In the genomic region with DNA sequence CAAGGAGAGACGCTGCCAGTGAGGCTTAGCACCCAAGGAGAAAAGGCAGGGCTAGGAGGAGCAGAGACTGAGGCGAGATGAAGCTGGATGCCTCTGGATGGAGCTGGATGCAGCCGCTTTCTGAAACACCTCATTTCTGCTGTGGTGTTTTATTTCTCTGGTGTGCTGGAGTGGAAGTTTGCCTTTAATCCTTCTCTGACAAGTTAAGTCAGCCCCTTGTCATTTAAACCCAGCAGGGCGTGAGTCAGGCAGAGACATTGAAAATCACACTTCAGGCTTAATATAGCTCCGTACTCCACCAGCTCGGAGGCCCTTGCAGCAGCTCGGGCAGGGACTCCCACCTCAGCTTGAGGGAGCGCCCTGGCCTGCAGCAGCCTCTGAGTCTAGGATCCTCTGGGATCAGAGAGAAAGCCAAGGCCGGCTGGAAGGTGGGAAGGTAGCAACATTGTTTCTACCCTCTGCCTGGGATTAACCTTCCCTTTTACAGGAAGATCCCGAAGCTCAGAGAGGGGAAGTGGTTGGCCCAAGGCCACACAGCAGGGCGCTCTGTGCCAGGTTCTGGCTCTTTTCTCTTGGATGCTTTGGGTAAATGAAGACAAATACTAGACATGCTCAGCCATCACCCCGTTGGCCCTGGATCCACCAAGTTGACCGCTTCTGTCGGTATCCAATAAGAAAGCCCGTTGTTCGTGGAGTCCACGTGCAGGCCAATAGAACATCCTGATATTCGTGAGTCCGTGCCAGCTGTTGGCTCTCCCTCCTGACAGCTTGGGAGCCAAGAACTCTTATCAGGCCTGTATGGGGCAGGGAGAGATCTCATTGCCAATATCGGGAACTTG, we compare ENCODE assay signal across 9 mouse cellular contexts.
DNase-seq lines count a peak whose midpoint lies in the region; ATAC-seq and TF ChIP-seq lines count a peak whose summit lies in the region.
"Had no signal": no experiment of that assay in that cellular context is flagged by ENCODE, and none has a peak within 500 bp of the region (broad histone marks: within the 10 kb centered on the region; RNA-seq: fewer than 3 reads in every experiment).

No protein-coding gene starts in this region.

- DNase-seq in hindbrain, embryonic 14.5 days (ENCODE audit: low spot score): no peak
- no peak for DNase-seq in hindbrain, embryonic 10.5 days (ENCODE audit: low spot score)
- no peak for DNase-seq in ES-E14 (ENCODE audit: low read depth, low spot score)
- peak; percentile 47 for DNase-seq in layer of hippocampus, adult 9-11 months
- no peak for DNase-seq in embryo, embryonic 9.5 days (ENCODE audit: extremely low spot score)
- no peak for DNase-seq in adrenal gland, adult 2 months
- DNase-seq: liver, embryonic 13.5 days had no signal

- no peak for TF ChIP-seq POLR2A in cortical plate, adult 2 months (IDR thresholded peaks at IDR 0.05; ENCODE audit: extremely low read depth, insufficient read depth, low read length)

- 69% methylated on average over 20 of the region's 20 CpGs for WGBS in hindbrain, embryonic 14.5 days
- WGBS in hindbrain, embryonic 10.5 days: 78% methylated on average over 20 of the region's 20 CpGs

- no peak overlapping the region for H3K4me2 ChIP-seq in hindbrain, embryonic 14.5 days (replicated peaks)
- H3K4me2 ChIP-seq: liver, embryonic 13.5 days had no signal

- no peak for TF ChIP-seq CTCF in cortical plate, adult 2 months (IDR thresholded peaks at IDR 0.05; ENCODE audit: extremely low read depth, insufficient read depth, low read length)

- H3K9ac ChIP-seq in hindbrain, embryonic 14.5 days: no peak overlapping the region
- H3K9ac ChIP-seq in ES-E14 (ENCODE audit: insufficient read depth, low read depth, low read length, poor library complexity, severe bottlenecking): peak overlapping the region; percentile 39; the same call in 1 of the 2 replicates
- H3K9ac ChIP-seq: liver, embryonic 13.5 days had no signal

- H3K4me3 ChIP-seq in hindbrain, embryonic 14.5 days (replicated peaks; ENCODE audit: low read length): no peak overlapping the region
- no peak overlapping the region for H3K4me3 ChIP-seq in hindbrain, embryonic 10.5 days
- no peak overlapping the region for H3K4me3 ChIP-seq in ES-E14 (ENCODE audit: insufficient read depth in 1 of 2, low read depth in 1 of 2, low read length in 2 of 2, poor library complexity in 1 of 2, severe bottlenecking in 1 of 2)
- H3K4me3 ChIP-seq in cortical plate, adult 2 months (ENCODE audit: insufficient read depth, low read length): no peak overlapping the region
- H3K4me3 ChIP-seq: liver, embryonic 13.5 days had no signal

- H3K4me1 ChIP-seq in hindbrain, embryonic 14.5 days (replicated peaks; ENCODE audit: control insufficient read depth, insufficient read depth, low read length): peaks cover 10% of the 10 kb centered on the region; the same call in 1 of the 2 replicates
- H3K4me1 ChIP-seq in hindbrain, embryonic 10.5 days (replicated peaks): peaks cover 15% of the 10 kb centered on the region; the same call in 1 of the 2 replicates
- H3K4me1 ChIP-seq in ES-E14 (ENCODE audit: control insufficient read depth in 2 of 2, insufficient read depth in 2 of 2, low read length in 2 of 2, poor library complexity in 1 of 2): peaks cover 5 to 14% of the 10 kb centered on the region in 2 experiments
- peaks cover 9% of the 10 kb centered on the region for H3K4me1 ChIP-seq in cortical plate, adult 2 months (ENCODE audit: control insufficient read depth, insufficient read depth, low read length)
- H3K4me1 ChIP-seq: liver, embryonic 13.5 days had no signal

- no peaks in the 10 kb centered on the region for H3K27me3 ChIP-seq in hindbrain, embryonic 14.5 days (ENCODE audit: control insufficient read depth, insufficient read depth, low read length)
- peaks cover 8% of the 10 kb centered on the region for H3K27me3 ChIP-seq in hindbrain, embryonic 10.5 days (ENCODE audit: insufficient read depth, poor library complexity, severe bottlenecking)
- H3K27me3 ChIP-seq: liver, embryonic 13.5 days had no signal

- H3K27ac ChIP-seq in hindbrain, embryonic 14.5 days: peak overlapping the region; percentile 20; the same call in 1 of the 2 replicates
- no peak overlapping the region; the same call in 1 of the 2 replicates for H3K27ac ChIP-seq in hindbrain, embryonic 10.5 days
- no peak overlapping the region for H3K27ac ChIP-seq in ES-E14 (ENCODE audit: insufficient read depth, low read depth, low read length, poor library complexity, severe bottlenecking)
- H3K27ac ChIP-seq in cortical plate, adult 2 months (ENCODE audit: insufficient read depth, low read length): peak overlapping the region; percentile 9
- H3K27ac ChIP-seq: liver, embryonic 13.5 days had no signal

- no peaks in the 10 kb centered on the region for H3K9me3 ChIP-seq in hindbrain, embryonic 14.5 days (ENCODE audit: control insufficient read depth, low read length)
- no peaks in the 10 kb centered on the region for H3K9me3 ChIP-seq in hindbrain, embryonic 10.5 days
- no peaks in the 10 kb centered on the region for H3K9me3 ChIP-seq in ES-E14 (ENCODE audit: control insufficient read depth, insufficient read depth, low read depth, low read length)

- ATAC-seq in hindbrain, embryonic 14.5 days (ENCODE audit: low FRiP score): no peak
- ATAC-seq in erythroblast, adult 5-6 weeks (replicated peaks; ENCODE audit: low FRiP score, poor library complexity, severe bottlenecking): no peak

- in situ Hi-C loops in ES-E14 (cut with MboI; ENCODE audit: low sequenced_read_pairs in 2 of 2, unreplicated experiment in 2 of 2): no loop called here

- H3K36me3 ChIP-seq in hindbrain, embryonic 14.5 days (replicated peaks; ENCODE audit: control insufficient read depth, insufficient read depth): no peaks in the 10 kb centered on the region
- H3K36me3 ChIP-seq in hindbrain, embryonic 10.5 days: no peaks in the 10 kb centered on the region
- no peaks in the 10 kb centered on the region for H3K36me3 ChIP-seq in ES-E14 (ENCODE audit: control insufficient read depth, insufficient read depth, low read length, poor library complexity, severe bottlenecking)
- H3K36me3 ChIP-seq: liver, embryonic 13.5 days had no signal

TF ChIP-seq in ES-E14, 5 proteins besides CTCF, POLR2A, EP300 and RAD21:
- TF ChIP-seq HCFC1 (IDR thresholded peaks at IDR 0.05; ENCODE audit: borderline replicate concordance, insufficient read depth, low read length): no peak
- TF ChIP-seq CHD2 (IDR thresholded peaks at IDR 0.05; ENCODE audit: low read depth, low read length): peak; percentile 41; the same call in 1 of the 2 replicates
- no peak for TF ChIP-seq MAFK (IDR thresholded peaks at IDR 0.05; ENCODE audit: insufficient read depth, low read depth, low read length)

Comparison
In these comparisons a context has a peak if more than half of its experiments do, and no peak if none do; other contexts are left out.
1. H3K27ac ChIP-seq: peak in hindbrain, embryonic 14.5 days (single experiment) and cortical plate, adult 2 months (single experiment); none in hindbrain, embryonic 10.5 days (single experiment) and ES-E14 (single experiment).